10 mouse cellular contexts compared by ENCODE assay signal in genomic region chr8:106376862-106377261, GRCm38 (mm10). TPM values are rescaled to one million over a fixed set of nuclear protein-coding genes. Genes with fewer than 3 reads are reported as not detected.
DNase-seq lines count a peak whose midpoint lies in the region; ATAC-seq lines count a peak whose summit lies in the region.
"Had no signal": no experiment of that assay in that cellular context is flagged by ENCODE, and none has a peak within 500 bp of the region (broad histone marks: within the 10 kb centered on the region; RNA-seq: fewer than 3 reads in every experiment).

No protein-coding gene starts in this region.

- 0 out of 2 replicates have a peak, but pooled peaks cover 3% of the 10 kb centered on the region for H3K4me1 ChIP-seq in kidney, embryonic 14.5 days (ENCODE audit: control insufficient read depth, insufficient read depth, low read length)
- peaks cover 12% of the 10 kb centered on the region for H3K4me1 ChIP-seq in neural tube, embryonic 15.5 days
- H3K4me1 ChIP-seq in liver, embryonic 11.5 days (replicated peaks; ENCODE audit: control insufficient read depth, insufficient read depth, low read length), result no peaks in the 10 kb centered on the region
- H3K4me1 ChIP-seq: liver, embryonic 15.5 days had no signal

- ATAC-seq in kidney, embryonic 14.5 days (ENCODE audit: low FRiP score, low TSS enrichment), result no peak
- ATAC-seq in neural tube, embryonic 15.5 days (ENCODE audit: low FRiP score), result peak; percentile 45; the same call in 1 of the 2 replicates
- ATAC-seq in liver, embryonic 11.5 days (replicated peaks; ENCODE audit: low FRiP score), result no peak

- H3K27me3 ChIP-seq in kidney, embryonic 14.5 days (ENCODE audit: control insufficient read depth, insufficient read depth, low read length), result no peaks in the 10 kb centered on the region
- no peaks in the 10 kb centered on the region for H3K27me3 ChIP-seq in neural tube, embryonic 15.5 days (replicated peaks)
- no peaks in the 10 kb centered on the region for H3K27me3 ChIP-seq in liver, embryonic 11.5 days (replicated peaks; ENCODE audit: control insufficient read depth, insufficient read depth, low read length)
- H3K27me3 ChIP-seq: liver, embryonic 15.5 days had no signal

- peak; percentile 44 for DNase-seq in kidney, postnatal 10 days
- peak; percentile 41 to 42 for DNase-seq in right cerebral cortex, postnatal 10 days (ENCODE audit: low spot score in 2 of 2)
- DNase-seq in right cerebral cortex, adult 2 months (ENCODE audit: low spot score in 2 of 2), result no peak
- DNase-seq in cerebellum, postnatal 10 days, result peak; percentile 85 to 87
- DNase-seq in heart, adult 8-10 months (ENCODE audit: low spot score), result no peak
- no peak for DNase-seq in liver, embryonic 11.5 days (ENCODE audit: low spot score)
- DNase-seq: layer of hippocampus, postnatal 36 days had no signal

- no peaks in the 10 kb centered on the region for H3K36me3 ChIP-seq in kidney, embryonic 14.5 days (ENCODE audit: control insufficient read depth, insufficient read depth, low read length)
- no peaks in the 10 kb centered on the region for H3K36me3 ChIP-seq in neural tube, embryonic 15.5 days
- no peaks in the 10 kb centered on the region for H3K36me3 ChIP-seq in liver, embryonic 11.5 days (ENCODE audit: control insufficient read depth, insufficient read depth, low read length)
- H3K36me3 ChIP-seq: liver, embryonic 15.5 days had no signal

- H3K4me2 ChIP-seq in kidney, embryonic 14.5 days (replicated peaks; ENCODE audit: low read depth, low read length), result no peak overlapping the region
- no peak overlapping the region for H3K4me2 ChIP-seq in neural tube, embryonic 15.5 days
- no peak overlapping the region for H3K4me2 ChIP-seq in liver, embryonic 11.5 days
- H3K4me2 ChIP-seq: liver, embryonic 15.5 days had no signal

- no peak overlapping the region for H3K9ac ChIP-seq in kidney, embryonic 14.5 days (ENCODE audit: low read depth, low read length)
- no peak overlapping the region for H3K9ac ChIP-seq in neural tube, embryonic 15.5 days (replicated peaks)
- no peak overlapping the region for H3K9ac ChIP-seq in liver, embryonic 11.5 days (ENCODE audit: low read depth, low read length)
- H3K9ac ChIP-seq: liver, embryonic 15.5 days had no signal

- H3K4me3 ChIP-seq in kidney, embryonic 14.5 days (ENCODE audit: low read length), result no peak overlapping the region
- no peak overlapping the region for H3K4me3 ChIP-seq in neural tube, embryonic 15.5 days (replicated peaks)
- no peak overlapping the region for H3K4me3 ChIP-seq in liver, embryonic 11.5 days (ENCODE audit: low read depth, low read length)
- H3K4me3 ChIP-seq: liver, embryonic 15.5 days had no signal

- WGBS in kidney, embryonic 14.5 days, result 28% methylated on average over 9 of the region's 9 CpGs
- WGBS in neural tube, embryonic 15.5 days, result 18% methylated on average over 9 of the region's 9 CpGs
- WGBS in liver, embryonic 11.5 days, result 46% methylated on average over 9 of the region's 9 CpGs

- H3K27ac ChIP-seq in kidney, embryonic 14.5 days (ENCODE audit: low read depth, low read length), result no peak overlapping the region
- H3K27ac ChIP-seq in neural tube, embryonic 15.5 days (replicated peaks), result no peak overlapping the region
- H3K27ac ChIP-seq in liver, embryonic 11.5 days (ENCODE audit: low read depth, low read length), result no peak overlapping the region
- H3K27ac ChIP-seq: liver, embryonic 15.5 days had no signal

- H3K9me3 ChIP-seq in kidney, embryonic 14.5 days (ENCODE audit: control insufficient read depth, low read length), result no peaks in the 10 kb centered on the region
- no peaks in the 10 kb centered on the region for H3K9me3 ChIP-seq in neural tube, embryonic 15.5 days (replicated peaks)
- no peaks in the 10 kb centered on the region for H3K9me3 ChIP-seq in liver, embryonic 11.5 days (ENCODE audit: control insufficient read depth, low read length)
- H3K9me3 ChIP-seq: liver, embryonic 15.5 days had no signal

RNA-seq across cellular contexts. Expression of gene Zfp90, which starts 38.3 kb away (rescaled TPM):
- polyA plus RNA-seq in kidney, embryonic 14.5 days (2014; fragmentation: Nextera tagmentation; extraction: Ambion mirVana), result 15.9 and 19.5 TPM in 2 replicates
- polyA plus RNA-seq in neural tube, embryonic 15.5 days (2015; fragmentation: Nextera tagmentation; extraction: Ambion mirVana), result 34.2 and 39.3 TPM in 2 replicates
- 1 to 10 TPM; 2.2 to 3.6 (median 3.1) TPM for total RNA-seq in heart, adult 8-10 months (2022)
- polyA plus RNA-seq in liver, embryonic 11.5 days (2014; fragmentation: Nextera tagmentation; extraction: Ambion mirVana), result 7.9 and 9.2 TPM in 2 replicates

RNA-seq across cellular contexts. Expression of gene Smpd3, which starts 39.1 kb away (rescaled TPM):
- 0.12 and 0.19 TPM in 2 replicates for polyA plus RNA-seq in kidney, embryonic 14.5 days (2014; fragmentation: Nextera tagmentation; extraction: Ambion mirVana)
- polyA plus RNA-seq in neural tube, embryonic 15.5 days (2015; fragmentation: Nextera tagmentation; extraction: Ambion mirVana), result 45.1 and 50.1 TPM in 2 replicates
- total RNA-seq in heart, adult 8-10 months (2022), result 1 to 10 TPM; 2.5 to 3.2 (median 2.6) TPM
- 1.3 and 2.2 TPM in 2 replicates for polyA plus RNA-seq in liver, embryonic 11.5 days (2014; fragmentation: Nextera tagmentation; extraction: Ambion mirVana)

Comparison
In these comparisons a context has a peak if more than half of its experiments do, and no peak if none do; other contexts are left out.
1. DNase-seq: peak in kidney, postnatal 10 days (single experiment), right cerebral cortex, postnatal 10 days (2 of 2) and cerebellum, postnatal 10 days (2 of 2); none in right cerebral cortex, adult 2 months (0 of 2), heart, adult 8-10 months (single experiment) and liver, embryonic 11.5 days (single experiment).
2. RNA of gene Smpd3, which starts 39.1 kb away (polyA plus RNA-seq): 45.1 to 50.1 TPM in neural tube, embryonic 15.5 days; 1.3 to 2.2 TPM in liver, embryonic 11.5 days and 0.12 to 0.19 TPM in kidney, embryonic 14.5 days; every median in the first group is over 10 times any median in the second.